Mouse (Mus musculus) adrenal gland, adult 10 weeks (tissue): ENCODE measurements around the gene Plekha1. TPM values are rescaled to one million over a fixed set of nuclear protein-coding genes. Genes with fewer than 3 reads are reported as not detected.

ENCODE experiments used
- polyA plus RNA-seq: library from polyadenylated mRNA; stranded (reverse); fragments of 350-450 nt; fragmentation: Illumina TruSeq; extraction: RNeasy Lipid Tissue Mini Kit (QIAGEN cat#74804); gene quantifications from one replicate; pipeline ENCODE4 v1.2.3, GENCODE M21; 2014; ENCODE audit warnings: low read depth, low replicate concordance

Gene Plekha1
- polyA plus RNA-seq, result 55.3 TPM

DNA sequence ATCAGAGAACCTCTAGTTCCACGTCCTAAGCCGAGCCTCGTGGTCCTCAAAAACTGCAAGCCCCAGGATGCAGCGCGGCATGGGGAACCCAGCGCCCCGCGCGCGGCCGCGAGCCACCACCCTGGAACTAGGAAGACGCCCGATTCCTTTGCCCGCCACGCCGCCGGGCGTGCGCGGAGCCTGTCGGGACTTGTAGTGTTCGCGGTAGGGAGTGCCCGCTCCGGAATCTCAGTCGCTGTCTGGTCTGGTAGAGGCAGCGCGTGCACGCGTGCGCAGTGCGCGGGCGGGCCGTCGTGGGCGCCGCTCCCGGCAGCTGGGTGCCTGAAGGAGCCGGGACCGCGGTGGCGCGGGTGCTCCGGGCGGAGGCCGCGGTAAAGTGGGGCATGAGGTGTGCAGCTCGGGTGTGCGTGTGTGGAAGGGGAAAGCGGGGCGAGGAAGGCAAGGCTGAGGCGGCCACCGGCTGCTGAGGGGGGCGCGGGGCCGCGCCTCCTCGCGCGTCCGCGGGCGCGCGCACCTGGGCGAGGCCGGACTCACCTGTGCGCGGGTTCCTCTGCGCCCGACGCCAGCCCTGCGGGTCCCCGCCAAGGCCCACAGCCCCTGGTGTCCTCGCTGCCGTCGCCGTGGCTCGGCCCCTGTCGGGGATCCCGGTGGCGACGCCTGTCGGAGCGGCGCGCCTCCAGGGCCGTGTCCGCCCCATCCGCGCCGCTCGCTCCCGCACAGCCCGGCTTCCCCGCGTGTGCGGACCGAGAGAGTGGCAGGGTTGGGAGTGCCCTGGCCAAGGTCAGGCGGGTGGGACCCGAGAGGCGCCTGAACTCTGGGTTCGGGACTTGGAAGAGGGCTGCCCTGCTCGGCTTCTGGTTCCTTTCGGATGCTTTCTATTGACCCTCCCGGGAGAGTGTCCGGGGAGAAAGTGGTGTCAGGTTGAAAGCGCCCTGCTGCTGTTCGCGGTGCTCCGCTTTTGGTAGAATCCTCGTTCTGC is at the start of gene Plekha1:
Plekha1 (plus strand) TSS at position 144 of the 979 bp plus-strand sequence.

DNA sequence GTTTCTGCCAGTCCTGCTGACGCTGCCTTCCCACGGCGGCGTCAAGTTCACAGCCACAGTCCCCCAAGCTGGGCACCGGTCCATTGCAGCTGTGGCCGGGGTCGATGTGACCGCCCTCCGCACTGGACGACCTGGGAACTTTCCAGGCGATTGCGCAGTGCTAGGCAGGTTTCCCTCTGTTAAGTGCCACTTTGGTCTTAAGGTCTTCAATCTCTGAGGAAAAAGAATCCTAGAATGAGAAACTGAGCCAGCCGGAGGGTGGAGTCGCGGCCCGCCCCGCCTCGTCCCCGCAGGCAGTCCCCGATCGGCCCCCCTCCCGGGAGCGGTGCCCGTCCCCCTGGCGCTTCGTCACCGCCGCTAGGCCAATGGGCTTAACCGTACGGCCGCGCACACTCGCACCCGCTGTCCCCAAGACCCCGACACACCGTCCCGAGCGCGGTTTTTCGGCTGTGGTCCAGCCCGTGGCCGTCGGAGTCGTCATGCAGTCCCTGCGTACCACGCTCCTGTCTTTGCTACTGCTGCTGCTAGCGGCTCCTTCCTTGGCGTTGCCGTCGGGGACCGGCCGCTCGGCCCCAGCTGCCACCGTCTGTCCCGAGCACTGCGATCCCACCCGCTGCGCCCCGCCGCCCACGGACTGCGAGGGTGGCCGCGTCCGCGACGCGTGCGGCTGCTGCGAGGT is 70.4 kb downstream of the Plekha1 start, which contains the start of gene Htra1:
Htra1 (plus strand) TSS at position 319 of the 679 bp plus-strand sequence.

Other genes with a start within 250 kb of the Plekha1 start
- gene Btbd16, start 91.7 kb upstream of the Plekha1 start, polyA plus RNA-seq, result not detected
- 8.5 TPM for gene Htra1, start 70.4 kb downstream of the Plekha1 start, polyA plus RNA-seq
- gene Dmbt1, start 166.3 kb downstream of the Plekha1 start, polyA plus RNA-seq, result not detected